Mouse (Mus musculus) spleen, adult 2 months (tissue): ENCODE results near the gene Adam23.

Experiments
- CTCF ChIP-seq: fragments of 200-500 bp; IDR thresholded peaks from 2 replicates; pipeline ENCODE4 v1.5.1; 2011; ENCODE audit warnings: mild to moderate bottlenecking, inconsistent platforms; ENCODE audit not compliant: insufficient read depth, insufficient read length, insufficient replicate concordance; ENCODE audit errors: extremely low read depth
- POLR2A ChIP-seq: fragments of 200-500 bp; IDR thresholded peaks from 2 replicates; pipeline ENCODE4 v1.6.1; 2011; ENCODE audit warnings: low read depth, low read length, inconsistent platforms

GRCm38 (mm10) chr1:63561772-63562520 is 116.3 kb downstream of the Adam23 start:
- TF ChIP-seq CTCF = no peak
- TF ChIP-seq POLR2A = no peak
